8 mouse cellular contexts compared by ENCODE assay signal in genomic region chr2:94405397-94406082, GRCm38 (mm10). TPM values are rescaled to one million over a fixed set of nuclear protein-coding genes. Genes with fewer than 3 reads are reported as not detected.
A peak's percentile ranks its signal among the peaks of the same experiment; 100 is the strongest.
DNase-seq lines count a peak whose midpoint lies in the region; ATAC-seq lines count a peak whose summit lies in the region.

No protein-coding gene starts in this region.

- no peaks in the 10 kb centered on the region for H3K27me3 ChIP-seq in forebrain, embryonic 13.5 days
- no peaks in the 10 kb centered on the region for H3K27me3 ChIP-seq in limb, embryonic 10.5 days (ENCODE audit: low read depth, poor library complexity, severe bottlenecking)
- no peaks in the 10 kb centered on the region for H3K27me3 ChIP-seq in midbrain, embryonic 10.5 days (ENCODE audit: low read depth, poor library complexity, severe bottlenecking)

- peak overlapping the region; percentile 85 for H3K4me2 ChIP-seq in forebrain, embryonic 13.5 days

- H3K4me3 ChIP-seq in forebrain, embryonic 13.5 days: peak overlapping the region; percentile 96
- peak overlapping the region; percentile 95 for H3K4me3 ChIP-seq in limb, embryonic 10.5 days
- H3K4me3 ChIP-seq in midbrain, embryonic 10.5 days: peak overlapping the region; percentile 98

- 9% methylated on average over 21 of the region's 21 CpGs for WGBS in forebrain, embryonic 13.5 days
- 8% methylated on average over 21 of the region's 21 CpGs for WGBS in limb, embryonic 10.5 days
- 17% methylated on average over 21 of the region's 21 CpGs for WGBS in midbrain, embryonic 10.5 days

- peak; percentile 6 to 12 for DNase-seq in left cerebral cortex, adult 18-20 months (ENCODE audit: low spot score in 2 of 2)
- DNase-seq in left cerebral cortex, postnatal 4 days: no peak
- no peak for DNase-seq in limb, embryonic 10.5 days (ENCODE audit: low spot score)
- DNase-seq in midbrain, embryonic 10.5 days (ENCODE audit: low spot score): no peak
- no peak for DNase-seq in urinary bladder, postnatal 25 days (ENCODE audit: low spot score)
- DNase-seq in ovary, postnatal 36 days (ENCODE audit: low spot score): no peak

- H3K4me1 ChIP-seq in forebrain, embryonic 13.5 days: peaks cover 33% of the 10 kb centered on the region
- H3K4me1 ChIP-seq in limb, embryonic 10.5 days: peaks cover 24% of the 10 kb centered on the region
- peaks cover 30% of the 10 kb centered on the region for H3K4me1 ChIP-seq in midbrain, embryonic 10.5 days

- peak; percentile 32 for ATAC-seq in activated CD4-positive, CD25-positive, alpha-beta regulatory T cell, adult 4 months
- no peak for ATAC-seq in forebrain, embryonic 13.5 days

- H3K9me3 ChIP-seq in forebrain, embryonic 13.5 days (replicated peaks): no peaks in the 10 kb centered on the region
- no peaks in the 10 kb centered on the region for H3K9me3 ChIP-seq in limb, embryonic 10.5 days (replicated peaks)
- no peaks in the 10 kb centered on the region for H3K9me3 ChIP-seq in midbrain, embryonic 10.5 days (replicated peaks)

- H3K36me3 ChIP-seq in forebrain, embryonic 13.5 days (ENCODE audit: poor library complexity, severe bottlenecking): peaks cover 7% of the 10 kb centered on the region; the same call in 1 of the 2 replicates
- peaks cover 12% of the 10 kb centered on the region for H3K36me3 ChIP-seq in limb, embryonic 10.5 days
- H3K36me3 ChIP-seq in midbrain, embryonic 10.5 days: peaks cover 11% of the 10 kb centered on the region

- H3K9ac ChIP-seq in forebrain, embryonic 13.5 days: peak overlapping the region; percentile 92

- intact Hi-C loops in left cerebral cortex, postnatal 4 days (cut with DNase I): no loop called here

- H3K27ac ChIP-seq in forebrain, embryonic 13.5 days: peak overlapping the region; percentile 89; the same call in 1 of the 2 replicates
- peak overlapping the region; percentile 97 for H3K27ac ChIP-seq in limb, embryonic 10.5 days
- peak overlapping the region; percentile 97 for H3K27ac ChIP-seq in midbrain, embryonic 10.5 days (replicated peaks)

RNA-seq across cellular contexts. Expression of gene Ttc17, which starts 0.9 kb away (rescaled TPM):
- 10 to 100 TPM; 33.7 to 34.2 TPM for total RNA-seq in left cerebral cortex, adult 18-20 months (2021)
- 10 to 100 TPM; 34.2 to 35.1 TPM for total RNA-seq in left cerebral cortex, postnatal 4 days (2021)
- 10 to 100 TPM; 34.9 to 36.7 TPM for polyA plus RNA-seq in activated CD4-positive, CD25-positive, alpha-beta regulatory T cell, adult 4 months (2017; shearing (Covaris generic))
- polyA plus RNA-seq in forebrain, embryonic 13.5 days (2015; fragmentation: Nextera tagmentation; extraction: Ambion mirVana): 17.0 and 17.9 TPM in 2 replicates
- polyA plus RNA-seq in limb, embryonic 10.5 days (2016; fragmentation: Nextera tagmentation; extraction: Ambion mirVana): 12.6 and 13.4 TPM in 2 replicates
- polyA plus RNA-seq in midbrain, embryonic 10.5 days (2016; fragmentation: Nextera tagmentation; extraction: Ambion mirVana): 12.1 and 15.5 TPM in 2 replicates

RNA-seq across cellular contexts. Expression of gene Api5, which starts 32.4 kb away (rescaled TPM):
- 10 to 100 TPM; 65.5 to 66.2 TPM for total RNA-seq in left cerebral cortex, adult 18-20 months (2021)
- total RNA-seq in left cerebral cortex, postnatal 4 days (2021): 10 to 100 TPM; 49.0 to 53.1 TPM
- 100 to 1,000 TPM; 104 to 109 TPM for polyA plus RNA-seq in activated CD4-positive, CD25-positive, alpha-beta regulatory T cell, adult 4 months (2017; shearing (Covaris generic))
- 151 and 164 TPM in 2 replicates for polyA plus RNA-seq in forebrain, embryonic 13.5 days (2015; fragmentation: Nextera tagmentation; extraction: Ambion mirVana)
- polyA plus RNA-seq in limb, embryonic 10.5 days (2016; fragmentation: Nextera tagmentation; extraction: Ambion mirVana): 195 and 217 TPM in 2 replicates
- polyA plus RNA-seq in midbrain, embryonic 10.5 days (2016; fragmentation: Nextera tagmentation; extraction: Ambion mirVana): 222 and 230 TPM in 2 replicates

Comparison
In these comparisons a context has a peak if more than half of its experiments do, and no peak if none do; other contexts are left out.
1. DNase-seq: peak in left cerebral cortex, adult 18-20 months (2 of 2); none in left cerebral cortex, postnatal 4 days (single experiment), limb, embryonic 10.5 days (single experiment), midbrain, embryonic 10.5 days (single experiment), urinary bladder, postnatal 25 days (single experiment) and ovary, postnatal 36 days (single experiment).
2. Peak in every context shown above with its lines, with median percentiles within 50 percentile points of each other: H3K27ac ChIP-seq and H3K4me3 ChIP-seq.